Mouse (Mus musculus): ENCODE measurements around the gene Kdm1b.

Gene Kdm1b

DNA sequence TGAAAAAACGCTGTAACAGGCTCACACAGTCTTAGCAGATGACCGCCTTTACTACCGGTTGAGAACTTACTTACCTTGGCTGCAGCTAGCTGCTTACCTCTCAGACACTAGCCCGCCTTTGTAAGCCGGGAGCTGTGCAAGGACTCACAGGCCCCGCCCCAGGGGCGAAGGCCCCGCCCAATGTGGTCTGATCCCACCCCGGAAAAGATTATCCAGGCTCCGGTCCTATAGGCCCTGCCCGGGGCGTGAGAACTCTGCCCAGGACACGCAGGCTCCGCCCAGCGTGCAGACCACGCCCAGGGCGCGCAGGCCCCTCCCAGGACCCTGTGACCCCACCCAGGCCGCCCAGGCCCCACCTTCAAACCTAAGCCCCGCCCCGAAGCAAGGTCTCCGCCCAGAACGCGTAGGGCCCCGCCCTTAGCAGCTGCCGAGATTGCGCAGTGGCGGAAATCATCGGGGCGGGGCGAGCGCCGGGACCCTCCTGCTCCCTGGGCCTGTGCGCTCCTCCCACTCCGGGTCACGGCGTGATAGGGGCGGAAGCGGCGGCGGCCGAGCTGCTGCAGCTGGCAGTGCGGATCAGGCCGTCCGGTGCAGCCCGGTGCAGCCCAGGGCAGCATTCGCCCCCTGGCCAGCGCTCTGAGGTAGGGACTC lies at the start of gene Kdm1b:
Gene Kdm1b, plus strand, starts transcription at position 470 of the 651 bp plus-strand sequence.
- DNase-seq (ENCODE audit: low read depth, low spot score), result peak; percentile 98

DNA sequence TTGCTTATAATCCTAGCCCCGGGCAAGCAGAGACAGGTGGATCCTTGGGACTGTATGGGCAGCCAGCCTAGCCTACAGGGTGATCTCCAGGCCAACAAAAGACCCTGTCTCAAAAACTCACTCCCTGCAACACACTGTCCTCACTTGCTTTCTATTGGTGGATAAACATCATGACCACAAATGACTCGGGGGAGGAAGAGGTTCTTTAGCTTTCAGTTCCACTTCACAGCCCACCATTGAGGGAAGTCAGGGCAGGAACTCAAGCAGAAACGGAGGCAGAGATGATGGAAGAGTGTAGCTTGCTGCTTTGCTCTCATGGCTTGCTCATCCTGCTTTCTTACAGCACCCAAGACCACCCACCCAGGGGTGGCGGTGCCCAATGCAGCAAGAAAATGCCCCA lies 45.9 kb upstream of the Kdm1b start:
- DNase-seq (ENCODE audit: low read depth, low spot score), result no peak

DNA sequence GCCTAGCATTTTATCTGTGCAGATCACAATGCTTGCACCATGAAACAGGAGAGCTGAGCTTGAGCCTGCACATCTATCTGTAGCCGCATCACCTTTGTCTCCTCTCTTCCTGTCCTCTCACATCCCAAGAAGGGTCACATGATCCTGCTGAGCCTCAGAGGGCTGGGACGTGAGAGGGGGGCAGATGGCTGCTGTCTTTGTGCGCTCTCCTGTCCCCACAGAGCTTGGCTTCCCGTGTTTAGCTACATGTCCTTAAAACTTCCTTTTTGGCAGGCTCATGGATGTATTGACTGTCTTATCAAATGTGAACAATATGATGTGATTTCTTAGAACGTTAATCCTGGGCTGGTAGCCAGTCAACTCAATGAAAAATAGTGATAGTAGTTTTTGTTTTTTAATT lies 43.8 kb upstream of the Kdm1b start:
- DNase-seq (ENCODE audit: low read depth, low spot score), result no peak

DNA sequence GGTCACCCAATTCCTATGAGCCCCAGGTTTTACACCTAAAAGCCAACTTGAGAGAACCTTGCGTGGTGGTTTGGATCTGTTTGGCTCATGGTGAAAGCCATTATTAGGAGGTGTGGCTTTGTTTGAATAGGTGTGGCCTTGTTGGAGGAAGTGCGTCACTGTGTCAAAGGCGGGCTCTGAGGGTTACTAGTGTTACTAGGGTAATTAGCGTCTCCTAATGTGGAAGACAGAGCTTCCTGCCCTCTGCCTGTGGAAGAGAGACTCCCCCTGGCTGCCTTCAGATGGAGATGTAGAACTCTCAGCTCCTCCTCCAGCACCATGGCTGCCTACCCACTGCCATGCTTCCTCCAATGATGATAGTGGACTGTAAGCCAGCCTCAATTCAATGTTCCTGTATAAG lies 41.7 kb upstream of the Kdm1b start:
- DNase-seq (ENCODE audit: low read depth, low spot score), result no peak

DNA sequence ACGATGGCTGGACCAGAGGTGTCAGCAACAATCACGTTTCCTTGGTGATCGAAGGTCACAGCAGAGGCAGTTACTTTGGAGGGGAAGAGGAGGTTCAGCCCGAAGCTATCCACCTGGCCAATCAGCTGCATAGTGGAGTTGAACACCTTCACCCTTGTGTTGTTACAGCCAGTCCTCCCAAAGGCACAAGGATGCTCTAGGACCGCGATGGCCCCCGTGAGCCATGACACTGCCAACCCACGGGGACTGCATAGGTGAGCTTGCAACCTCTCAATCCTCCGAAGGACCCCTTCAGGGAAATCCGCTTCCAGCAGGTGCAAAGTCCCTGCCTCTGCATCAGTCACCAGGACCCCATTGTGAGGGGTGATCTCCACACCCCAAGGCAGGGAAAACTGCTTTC lies 29.6 kb upstream of the Kdm1b start:
- DNase-seq (ENCODE audit: low read depth, low spot score), result no peak

DNA sequence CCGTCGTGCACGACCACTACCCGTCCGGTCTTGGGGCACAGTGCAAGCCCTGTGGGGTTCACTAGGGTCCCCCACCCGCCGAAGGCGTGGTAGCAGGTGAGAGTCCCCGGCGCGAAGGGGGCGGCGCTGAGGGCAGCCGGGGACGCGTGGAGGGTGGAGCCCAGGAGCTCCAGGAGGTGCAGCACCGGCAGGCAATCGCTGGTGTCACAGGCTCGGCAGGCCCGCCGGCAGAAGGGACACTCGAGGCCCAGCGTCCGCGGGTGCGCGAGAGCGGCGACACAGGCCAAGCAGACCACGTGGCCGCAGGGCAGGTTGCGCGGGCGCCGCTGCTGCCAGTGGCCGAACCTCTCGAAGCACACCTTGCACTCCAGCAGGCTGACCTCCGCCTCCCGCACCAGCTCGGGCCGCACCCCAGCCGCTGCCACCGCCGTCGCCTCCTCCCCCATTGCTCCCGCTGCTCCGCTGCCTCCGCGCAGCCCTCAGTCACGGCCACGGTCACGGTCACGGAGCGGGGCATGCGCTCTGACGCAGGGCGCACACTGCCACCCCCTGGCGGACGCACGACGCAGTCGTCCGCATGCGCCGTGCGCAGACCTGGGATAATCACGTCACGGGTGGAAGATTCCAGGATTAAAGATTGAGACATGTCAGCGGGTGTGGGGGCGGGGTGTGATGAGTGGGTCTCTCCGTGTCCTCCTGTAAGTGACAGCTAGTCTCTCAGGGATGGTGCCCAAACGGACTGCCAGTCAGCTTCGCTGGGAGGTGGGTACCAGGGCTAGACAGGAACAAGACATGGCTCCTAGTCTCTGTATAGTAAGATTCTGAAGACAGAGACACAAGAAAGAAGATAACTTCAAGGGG lies 28.7 kb upstream of the Kdm1b start, which contains the start of gene Nhlrc1:
Gene Nhlrc1, minus strand, starts transcription at position 517 of the 861 bp plus-strand sequence.
- peak; percentile 79 for DNase-seq (ENCODE audit: low read depth, low spot score)

DNA sequence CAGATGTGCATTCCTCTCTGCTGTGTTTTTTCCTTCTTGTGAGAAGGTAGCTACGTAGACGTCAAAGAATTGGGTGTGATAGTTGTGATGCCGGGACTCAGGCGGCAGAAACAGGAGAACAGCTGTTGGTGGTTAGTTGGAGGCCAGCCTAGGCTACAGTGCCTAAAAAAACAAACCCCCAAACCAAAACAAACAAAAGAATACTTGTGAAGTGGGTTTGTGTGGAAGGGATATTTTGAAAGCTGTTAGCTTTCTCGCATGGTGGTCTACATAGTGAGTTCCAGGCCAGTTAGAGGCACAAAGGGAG lies 28.2 kb upstream of the Kdm1b start:
- DNase-seq (ENCODE audit: low read depth, low spot score), result no peak

DNA sequence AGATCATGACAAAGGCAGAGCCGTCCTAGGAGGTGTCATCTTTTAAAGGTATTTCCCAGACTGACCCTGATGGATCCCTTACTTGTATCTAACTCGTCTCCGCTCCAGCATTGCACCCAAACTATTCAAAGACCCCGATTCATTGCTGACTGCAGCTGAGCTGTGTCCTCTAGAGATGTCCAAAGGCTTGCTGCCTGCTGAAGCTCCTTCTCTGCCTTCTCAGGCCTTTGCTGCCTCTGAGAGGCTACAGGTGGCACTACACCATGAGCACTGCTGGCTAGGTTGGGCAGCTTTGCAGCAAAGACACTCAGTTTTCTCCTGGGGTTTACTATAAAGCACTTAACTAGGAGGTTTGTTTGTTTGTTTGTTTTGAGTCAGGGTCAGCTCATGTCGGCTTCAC lies 26.0 kb upstream of the Kdm1b start:
- peak; percentile 38 for DNase-seq (ENCODE audit: low read depth, low spot score)

DNA sequence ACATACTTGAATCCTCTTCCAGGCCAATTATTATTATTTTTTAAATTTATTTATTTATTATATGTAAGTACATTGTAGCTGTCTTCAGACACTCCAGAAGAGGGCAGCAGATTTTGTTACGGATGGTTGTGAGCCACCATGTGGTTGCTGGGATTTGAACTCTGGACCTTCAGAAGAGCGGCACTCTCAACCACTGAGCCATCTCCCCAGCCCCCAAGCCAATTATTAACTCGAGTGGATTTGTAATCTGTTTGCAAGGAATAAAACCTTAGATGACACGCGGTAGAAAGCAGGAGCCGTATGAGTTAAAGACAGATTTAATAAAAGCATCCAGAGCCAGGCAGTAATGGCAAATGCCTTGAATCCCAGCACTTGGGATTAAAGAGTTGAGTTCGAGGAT lies 23.5 kb upstream of the Kdm1b start:
- no peak for DNase-seq (ENCODE audit: low read depth, low spot score)

DNA sequence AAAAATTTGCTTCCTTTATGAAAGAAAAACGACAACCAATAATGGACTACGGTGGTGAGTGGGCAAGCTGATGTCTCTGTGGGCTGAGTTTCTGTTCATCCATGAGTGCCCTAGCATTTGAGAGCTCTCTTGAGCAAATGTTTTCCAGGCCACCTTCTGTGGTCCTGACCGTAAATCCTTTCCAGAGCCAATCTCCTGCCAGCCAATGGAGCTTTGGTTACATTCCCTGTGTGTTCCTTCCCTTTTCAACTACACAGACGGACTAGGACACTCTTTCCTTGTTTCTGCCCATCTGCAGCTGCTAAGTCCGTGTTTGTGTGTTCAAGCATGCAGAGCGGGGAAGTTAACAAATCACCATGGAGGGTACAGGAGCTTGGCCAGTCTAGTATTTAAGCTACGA lies 22.5 kb upstream of the Kdm1b start:
- no peak for DNase-seq (ENCODE audit: low read depth, low spot score)

DNA sequence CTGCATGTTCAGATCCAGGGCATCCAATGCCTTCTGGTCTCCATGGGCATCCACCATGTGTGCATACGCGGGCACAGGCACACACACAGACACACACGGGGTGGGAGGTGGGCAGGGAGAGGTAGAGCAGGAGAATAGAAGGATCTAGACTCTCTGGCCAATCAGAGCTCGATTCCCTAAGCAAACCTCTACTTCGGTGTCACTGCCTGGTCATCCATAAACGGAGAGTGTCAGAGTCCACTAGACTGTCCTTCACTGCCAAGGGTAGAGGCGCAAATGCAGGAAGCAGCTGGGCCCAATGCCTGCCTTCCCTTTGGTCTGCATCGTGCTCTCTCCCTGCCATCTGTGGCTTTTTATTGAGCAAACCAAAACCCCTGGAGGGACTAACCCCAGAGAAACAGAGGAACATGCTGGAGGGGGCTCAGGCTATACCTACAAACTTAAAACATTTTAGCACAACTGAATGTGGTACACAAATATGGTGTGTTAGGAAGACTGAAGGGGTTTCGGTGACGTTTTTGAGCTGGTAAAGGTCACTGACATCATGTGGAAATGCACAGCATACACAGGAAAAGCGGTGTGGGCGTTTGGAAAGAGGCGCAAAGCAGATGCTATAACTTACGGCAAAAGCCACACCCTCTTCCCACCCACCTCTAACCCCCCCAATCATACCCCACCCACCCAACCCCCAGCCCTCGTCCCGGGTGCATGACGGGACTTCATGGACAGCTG lies 12.8 kb upstream of the Kdm1b start:
- DNase-seq (ENCODE audit: low read depth, low spot score), result no peak

DNA sequence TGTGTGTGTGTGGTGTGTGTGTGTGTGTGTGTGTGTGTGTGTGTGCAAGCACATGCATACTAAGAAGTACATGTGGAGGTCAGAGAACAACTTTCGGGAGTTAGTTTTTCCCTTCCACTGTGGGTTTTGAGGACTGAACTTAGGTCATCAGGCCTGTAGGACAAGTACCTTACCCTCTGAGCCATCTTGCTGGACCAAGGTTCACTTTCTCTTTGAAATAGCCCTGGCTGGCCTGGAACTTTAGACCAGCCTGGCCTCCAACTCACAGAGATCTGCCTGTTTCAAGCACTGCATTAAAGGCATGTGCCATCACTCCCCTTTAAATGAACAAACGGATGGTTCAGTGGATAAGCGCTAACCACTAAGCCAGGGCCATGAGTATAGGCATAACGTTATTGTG lies 9.7 kb upstream of the Kdm1b start:
- no peak for DNase-seq (ENCODE audit: low read depth, low spot score)

DNA sequence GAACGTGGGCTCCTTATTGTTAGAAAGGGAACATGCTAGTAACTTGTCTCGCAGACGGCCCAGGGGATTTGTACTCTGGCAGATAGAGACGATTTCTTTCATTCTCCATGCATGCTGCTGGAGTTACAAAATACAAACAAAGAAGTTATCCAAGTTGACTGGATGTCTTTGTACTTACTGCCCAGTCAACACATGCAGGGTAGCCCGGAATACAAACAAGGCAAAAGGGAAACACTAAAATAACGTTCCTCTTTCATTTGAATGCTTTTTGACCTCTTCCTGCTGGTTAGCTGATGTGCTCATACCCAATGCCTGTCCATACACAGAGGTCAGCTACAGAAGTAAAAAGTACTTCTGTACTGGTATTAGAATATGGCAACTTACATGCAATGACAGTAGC lies 5.4 kb upstream of the Kdm1b start:
- DNase-seq (ENCODE audit: low read depth, low spot score), result no peak

DNA sequence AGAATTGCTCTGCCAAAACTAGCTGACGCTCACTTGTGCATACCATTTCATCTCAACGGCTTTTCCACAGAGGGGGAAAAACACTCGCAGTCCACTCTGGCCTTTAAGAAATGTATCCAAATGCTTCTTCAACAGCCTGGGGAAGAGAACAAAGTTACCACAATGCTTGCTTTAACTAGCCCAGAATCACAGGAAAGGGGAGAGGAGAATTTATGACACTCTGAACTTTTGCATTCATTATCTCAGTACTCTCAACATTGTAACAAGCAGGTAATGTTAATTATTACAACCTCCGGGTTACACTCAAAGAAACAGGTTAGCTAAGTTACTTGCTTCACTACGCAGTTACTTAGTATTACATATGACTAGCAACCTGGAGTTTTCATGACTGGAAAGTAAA lies 3.2 kb upstream of the Kdm1b start:
- DNase-seq (ENCODE audit: low read depth, low spot score), result no peak

DNA sequence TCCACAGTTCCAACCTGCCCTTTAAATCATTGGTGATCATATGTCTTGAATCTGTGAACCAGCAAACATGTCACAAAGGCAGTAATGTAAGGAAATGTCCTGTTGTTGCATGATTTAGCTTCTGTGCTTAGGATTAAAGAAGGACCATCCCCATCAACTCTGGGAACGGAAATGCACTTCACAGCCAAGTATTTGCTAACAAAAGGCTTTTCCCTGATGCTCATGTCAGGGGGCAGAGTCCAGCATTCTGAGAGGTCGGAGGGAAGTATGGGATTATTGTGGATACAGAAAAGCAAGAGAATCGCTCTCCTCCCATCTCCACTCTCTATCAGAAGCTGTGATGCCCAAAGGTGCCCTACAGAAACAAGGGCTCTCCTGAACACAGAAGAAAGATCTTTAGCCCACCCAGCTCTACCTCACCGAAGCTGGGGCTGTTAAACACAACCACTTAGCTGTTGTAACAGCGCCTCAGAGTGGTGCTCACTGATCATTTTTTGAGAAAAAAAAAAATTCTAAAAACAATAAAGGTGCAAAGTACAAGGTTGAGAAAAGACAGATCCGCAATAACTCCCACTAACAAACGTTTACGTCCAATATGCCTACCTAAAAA lies 1.2 kb upstream of the Kdm1b start:
- no peak for DNase-seq (ENCODE audit: low read depth, low spot score)

DNA sequence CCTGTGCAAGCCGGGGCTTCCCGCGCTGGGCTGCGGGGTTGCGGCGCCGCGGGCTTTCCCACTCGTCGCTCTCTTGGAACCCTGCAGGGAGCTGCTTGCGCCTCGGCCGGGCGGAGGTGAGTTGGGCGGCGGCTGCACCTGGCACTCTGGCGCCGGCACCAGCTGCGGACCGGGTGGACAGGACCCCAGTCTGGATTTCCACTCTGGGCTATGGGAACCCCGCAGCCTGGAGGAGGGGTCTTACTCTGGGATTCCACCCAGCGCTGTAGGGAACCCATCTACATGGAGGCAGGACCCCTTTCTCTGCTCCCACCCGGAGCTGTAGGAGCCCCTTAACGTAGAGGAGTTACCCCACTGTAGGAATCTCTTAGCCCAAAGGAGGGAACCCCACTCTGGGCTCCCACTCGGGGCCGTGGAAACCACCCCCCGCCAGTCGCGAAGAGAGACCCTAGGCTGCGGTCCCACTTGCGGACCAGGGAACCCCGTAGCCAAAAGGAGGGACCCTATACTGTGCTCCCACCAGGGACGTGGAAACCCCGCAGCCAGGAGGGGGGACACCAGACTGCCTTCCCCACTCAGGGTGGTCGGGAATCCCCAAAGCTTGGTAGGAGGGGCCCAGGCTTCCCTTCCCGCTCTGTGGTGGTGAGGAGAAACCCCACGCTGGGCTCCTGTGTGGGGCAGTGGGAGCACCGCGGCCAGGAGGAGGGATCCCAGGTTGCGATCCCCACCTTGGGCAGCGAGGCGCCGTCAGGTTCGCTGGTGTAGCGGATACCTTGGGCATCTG lies 726 bp downstream of the Kdm1b start:
- no peak for DNase-seq (ENCODE audit: low read depth, low spot score)

DNA sequence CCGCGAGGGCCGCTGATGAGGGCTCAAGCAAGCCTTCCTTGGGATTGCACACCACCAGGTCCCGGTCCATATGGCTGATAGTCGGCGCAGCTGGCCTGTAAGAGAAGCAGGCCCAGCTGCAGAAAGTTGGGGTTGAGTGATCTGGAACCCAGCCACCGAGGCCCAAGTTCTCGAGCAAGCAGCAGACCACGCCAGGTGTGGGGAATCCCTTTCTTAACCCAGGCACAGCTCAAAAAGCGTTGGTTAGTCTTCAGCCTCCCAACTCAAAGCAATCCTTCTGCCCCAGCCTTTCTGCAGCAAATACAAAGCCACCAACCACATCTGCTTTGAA lies 1.3 kb downstream of the Kdm1b start, which contains the start of gene Tpmt:
Gene Tpmt, minus strand, starts transcription at position 121 of the 331 bp plus-strand sequence.
- no peak for DNase-seq (ENCODE audit: low read depth, low spot score)

DNA sequence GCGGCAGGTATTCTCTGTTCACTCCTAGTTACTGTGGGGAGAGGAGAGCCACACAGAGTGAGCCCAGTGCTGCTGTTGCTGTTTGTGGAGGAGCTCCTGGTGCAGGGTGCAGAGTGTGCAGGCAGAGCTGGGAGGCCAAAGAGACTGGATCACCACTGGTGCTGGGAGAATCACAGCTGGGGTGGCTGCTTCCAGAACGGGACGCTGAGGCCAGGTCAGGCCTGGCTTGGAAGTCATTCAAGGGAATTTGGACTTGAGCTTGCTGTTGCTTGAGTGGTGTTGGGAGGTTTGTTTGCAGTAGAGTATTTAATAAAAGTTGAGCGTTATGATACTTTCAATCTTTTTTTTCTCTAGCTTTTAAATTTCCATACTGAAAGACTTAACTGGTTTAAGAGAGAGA lies 4.7 kb downstream of the Kdm1b start:
- DNase-seq (ENCODE audit: low read depth, low spot score), result no peak

DNA sequence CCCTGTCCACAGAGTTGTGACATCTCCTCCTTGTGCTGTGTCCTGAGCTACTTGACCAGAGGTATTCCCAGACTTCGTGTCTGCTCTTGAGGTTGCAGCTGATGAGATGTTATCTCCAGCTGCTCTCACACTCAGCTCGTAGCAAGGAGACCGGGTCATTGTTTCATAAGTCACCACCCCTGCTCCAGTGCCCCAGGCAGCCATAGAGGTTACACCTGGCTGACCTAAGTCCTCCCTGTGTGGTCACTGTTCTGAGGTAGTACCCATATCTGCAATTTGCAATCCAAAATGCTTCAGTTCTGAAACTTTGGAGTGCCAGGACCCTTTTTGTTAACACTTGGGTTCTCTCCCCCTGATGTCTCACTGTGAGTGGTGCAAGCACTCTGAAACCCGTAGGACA lies 6.7 kb downstream of the Kdm1b start:
- no peak for DNase-seq (ENCODE audit: low read depth, low spot score)

DNA sequence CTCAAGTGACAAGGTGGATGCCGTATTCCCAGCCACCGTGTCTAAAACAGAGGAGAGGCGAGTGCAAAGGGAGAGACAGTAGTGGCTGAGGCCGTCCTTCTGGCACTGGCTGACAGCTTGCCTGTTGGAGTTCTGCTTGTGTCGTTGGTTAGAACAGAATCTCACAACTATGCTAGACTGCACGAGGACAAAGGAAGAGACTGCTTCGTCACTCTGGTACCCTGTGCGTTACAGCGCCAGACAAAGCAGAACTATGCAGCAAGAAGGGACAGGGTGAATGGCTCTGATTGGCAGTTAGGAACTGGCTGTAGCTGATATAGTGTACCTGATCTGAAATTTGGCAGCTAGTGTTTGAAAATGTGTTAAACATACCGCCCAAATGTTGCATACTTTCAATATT lies 10.7 kb downstream of the Kdm1b start:
- no peak for DNase-seq (ENCODE audit: low read depth, low spot score)

DNA sequence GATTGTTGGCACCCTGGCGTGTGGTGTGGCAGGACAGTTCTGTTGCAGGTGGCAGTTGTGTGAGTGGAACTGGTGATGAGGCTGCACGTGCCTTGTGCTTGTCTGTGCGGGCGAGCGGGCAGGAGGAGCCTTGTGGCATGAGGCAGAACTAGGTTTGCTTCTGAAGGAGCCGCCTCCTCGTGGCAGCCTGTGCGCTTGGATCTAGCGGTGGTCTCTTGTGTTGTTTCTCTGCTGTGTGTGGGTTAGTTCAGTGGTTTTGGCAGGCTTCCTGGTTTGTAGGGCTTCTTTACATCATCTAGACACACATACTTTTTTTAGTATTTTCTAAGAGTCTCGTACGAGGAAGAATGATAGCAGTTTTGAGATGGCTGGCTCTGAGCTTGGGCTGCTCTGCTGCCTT lies 12.8 kb downstream of the Kdm1b start:
- no peak for DNase-seq (ENCODE audit: low read depth, low spot score)

DNA sequence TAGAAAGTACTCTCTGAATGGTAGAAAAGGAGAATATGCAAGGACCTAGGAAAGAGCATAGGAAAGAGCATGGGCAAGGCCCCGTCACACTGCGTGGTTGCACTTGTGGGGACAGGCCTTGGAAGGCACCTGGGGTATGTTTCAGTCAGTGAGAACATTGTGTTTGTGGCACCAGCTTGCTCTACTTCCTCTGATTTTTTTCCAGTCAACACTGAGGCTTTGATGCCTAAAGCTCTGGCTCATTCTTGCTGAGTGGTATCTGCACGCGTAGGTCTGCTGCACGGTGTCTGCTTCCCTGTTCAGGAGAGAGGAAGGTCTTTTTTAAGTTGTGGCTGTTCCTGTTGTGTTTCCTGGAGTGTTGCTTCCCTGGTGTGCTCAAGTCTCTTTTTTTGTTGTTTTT lies 13.5 kb downstream of the Kdm1b start:
- no peak for DNase-seq (ENCODE audit: low read depth, low spot score)
